Mouse (Mus musculus) v-Abl transformed pro-B cells (cell line): ENCODE data around the gene Znrd1.

Experiments used
- in situ Hi-C, 2 experiments: fragments of 400-800 bp; cut with MboI; formaldehyde crosslinking; loops; one replicate each; pipeline ENCODE4 v1.15.1; 2025; ENCODE audit not compliant: unreplicated experiment in 2 of 2

The Znrd1 gene

GRCm38 (mm10) chr17:36972791-36973190 lies 14.4 kb upstream of the Znrd1 start:
- in situ Hi-C loops, result loop anchor here in 1 of 2 experiments (25.0 kb wide), 1 partner anchor 1010 kb away; the partner anchor contains the start of gene Abcf1

DNA sequence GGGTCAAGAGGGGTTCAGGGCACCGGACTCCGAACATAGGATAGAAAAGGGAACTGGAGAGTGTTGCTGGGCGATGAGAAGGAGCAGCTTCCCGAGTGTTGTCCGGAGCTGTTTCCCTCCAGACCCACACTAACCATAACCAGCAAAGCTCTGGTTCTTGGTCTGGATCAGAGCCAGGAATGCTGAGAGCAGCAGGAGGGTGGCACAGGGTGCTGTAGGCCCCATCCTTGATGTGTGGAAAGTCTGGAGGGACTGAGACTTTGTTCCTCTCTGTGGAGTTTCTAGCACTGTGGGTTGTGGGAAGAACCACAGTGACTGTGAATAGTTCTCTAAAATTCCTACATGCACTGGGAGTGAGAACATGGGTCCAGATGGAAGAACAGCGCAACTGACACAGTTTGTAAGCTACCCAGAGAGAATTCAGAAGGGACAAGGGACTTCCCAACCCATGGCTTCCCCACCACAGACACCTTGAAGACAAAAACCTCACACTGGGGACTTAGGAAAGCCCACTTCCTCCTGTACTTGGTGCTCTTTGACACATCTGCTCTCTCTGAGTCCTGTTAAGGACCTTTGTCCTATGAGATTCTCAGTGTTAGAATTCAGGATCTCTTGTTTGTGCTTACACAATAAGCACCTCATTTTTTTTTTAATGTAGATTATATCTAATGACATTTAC lies 13.0 kb upstream of the Znrd1 start:
- in situ Hi-C loops, result loop anchor here in 1 of 2 experiments (25.0 kb wide), 1 partner anchor 1009 kb away; the partner anchor contains the start of gene Abcf1

- in situ Hi-C loops, result loop anchor here in 1 of 2 experiments (25.0 kb wide), 1 partner anchor 1008 kb away; the partner anchor contains the start of gene Abcf1
These were observed 12.0 kb upstream of the Znrd1 start for GRCm38 (mm10) chr17:36970316-36970890.

DNA sequence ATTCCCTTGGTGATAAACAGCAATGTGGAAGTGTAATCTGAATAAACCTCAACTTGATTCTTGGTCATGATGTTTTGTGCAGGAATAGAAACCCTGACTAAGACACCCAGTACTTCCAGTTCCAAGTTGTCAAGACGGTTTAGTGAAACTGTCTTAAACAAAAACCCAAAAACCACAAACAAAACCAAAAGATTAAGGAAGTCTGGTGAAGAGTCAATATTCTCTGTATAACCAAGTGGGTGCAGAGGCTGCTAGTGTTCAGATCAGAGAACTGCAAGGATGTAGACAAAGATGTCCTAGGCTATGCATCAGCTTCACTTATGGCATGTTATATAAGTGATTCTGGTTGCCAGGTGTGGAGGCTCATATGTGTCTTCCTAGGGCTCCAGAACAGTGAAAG lies 8.5 kb upstream of the Znrd1 start:
- in situ Hi-C loops, result loop anchor here in 1 of 2 experiments (25.0 kb wide), 1 partner anchor 1005 kb away; the partner anchor contains the start of gene Abcf1

- in situ Hi-C loops, result loop anchor here in 1 of 2 experiments (25.0 kb wide), 1 partner anchor 999 kb away; the partner anchor contains the start of gene Abcf1
These were observed 2.8 kb upstream of the Znrd1 start for GRCm38 (mm10) chr17:36961125-36961524.

DNA sequence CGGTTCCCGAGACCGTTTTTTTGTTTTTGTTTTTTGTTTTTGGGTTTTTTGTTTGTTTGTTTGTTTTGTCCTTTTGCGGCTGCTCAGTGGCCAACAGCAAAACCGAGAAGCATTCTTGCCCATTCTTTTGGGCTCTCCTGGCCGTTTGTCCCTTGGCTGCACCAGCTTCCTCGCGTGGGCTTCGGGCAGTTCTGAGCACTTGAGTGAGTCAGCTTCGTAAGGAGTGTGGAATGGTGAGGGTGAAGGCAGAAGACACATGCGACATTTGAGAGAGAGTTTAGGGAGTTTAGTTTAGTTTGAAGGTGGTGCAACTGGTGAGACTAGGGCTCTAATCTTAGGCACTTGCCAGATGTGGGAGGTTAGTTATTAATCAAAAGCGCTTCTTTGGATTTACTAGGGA lies 525 bp upstream of the Znrd1 start:
- in situ Hi-C loops, result loop anchor here in 1 of 2 experiments (25.0 kb wide), 1 partner anchor 997 kb away; the partner anchor contains the start of gene Abcf1

DNA sequence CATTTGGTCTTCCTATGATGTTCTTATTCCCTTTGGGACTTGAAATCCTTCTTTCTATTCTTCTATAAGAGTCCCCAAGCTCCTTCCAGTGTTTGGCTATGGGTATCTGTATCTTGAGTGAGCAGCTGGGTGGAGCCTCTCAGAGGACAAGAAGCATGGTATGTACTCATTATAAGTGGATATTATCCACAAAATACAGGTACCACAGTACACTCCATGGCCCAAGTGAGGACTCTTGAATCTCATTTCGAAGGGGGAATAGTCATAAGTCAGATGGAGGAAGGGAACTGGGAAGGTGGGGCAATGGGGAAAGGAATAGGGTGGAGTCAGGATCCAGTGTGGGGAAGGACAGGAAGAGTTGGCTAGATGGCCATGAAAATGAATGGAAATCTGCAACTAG lies 5.3 kb downstream of the Znrd1 start:
- in situ Hi-C loops, result loop anchor here in 1 of 2 experiments (25.0 kb wide), 1 partner anchor 991 kb away; the partner anchor contains the start of gene Abcf1

DNA sequence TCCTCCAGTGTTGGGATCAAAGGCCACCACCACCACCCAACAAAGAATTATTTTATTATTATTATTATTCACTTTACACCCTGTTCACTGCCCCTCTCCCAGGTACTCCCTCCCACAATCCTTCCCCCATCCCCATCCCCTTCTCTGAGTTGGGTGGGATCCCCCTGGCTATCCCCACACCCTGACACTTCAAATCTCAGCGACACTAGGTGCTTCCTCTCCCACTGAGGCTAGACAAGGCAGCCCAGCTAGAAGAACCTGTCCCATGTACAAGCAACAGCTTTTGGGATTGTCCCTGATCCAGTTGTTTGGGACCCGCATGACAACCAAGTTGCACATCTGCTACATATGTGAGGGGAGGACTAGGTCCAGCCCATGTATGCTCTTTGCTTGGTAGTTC lies 5.7 kb downstream of the Znrd1 start:
- in situ Hi-C loops, result loop anchor here in 1 of 2 experiments (25.0 kb wide), 1 partner anchor 990 kb away; the partner anchor contains the start of gene Abcf1

DNA sequence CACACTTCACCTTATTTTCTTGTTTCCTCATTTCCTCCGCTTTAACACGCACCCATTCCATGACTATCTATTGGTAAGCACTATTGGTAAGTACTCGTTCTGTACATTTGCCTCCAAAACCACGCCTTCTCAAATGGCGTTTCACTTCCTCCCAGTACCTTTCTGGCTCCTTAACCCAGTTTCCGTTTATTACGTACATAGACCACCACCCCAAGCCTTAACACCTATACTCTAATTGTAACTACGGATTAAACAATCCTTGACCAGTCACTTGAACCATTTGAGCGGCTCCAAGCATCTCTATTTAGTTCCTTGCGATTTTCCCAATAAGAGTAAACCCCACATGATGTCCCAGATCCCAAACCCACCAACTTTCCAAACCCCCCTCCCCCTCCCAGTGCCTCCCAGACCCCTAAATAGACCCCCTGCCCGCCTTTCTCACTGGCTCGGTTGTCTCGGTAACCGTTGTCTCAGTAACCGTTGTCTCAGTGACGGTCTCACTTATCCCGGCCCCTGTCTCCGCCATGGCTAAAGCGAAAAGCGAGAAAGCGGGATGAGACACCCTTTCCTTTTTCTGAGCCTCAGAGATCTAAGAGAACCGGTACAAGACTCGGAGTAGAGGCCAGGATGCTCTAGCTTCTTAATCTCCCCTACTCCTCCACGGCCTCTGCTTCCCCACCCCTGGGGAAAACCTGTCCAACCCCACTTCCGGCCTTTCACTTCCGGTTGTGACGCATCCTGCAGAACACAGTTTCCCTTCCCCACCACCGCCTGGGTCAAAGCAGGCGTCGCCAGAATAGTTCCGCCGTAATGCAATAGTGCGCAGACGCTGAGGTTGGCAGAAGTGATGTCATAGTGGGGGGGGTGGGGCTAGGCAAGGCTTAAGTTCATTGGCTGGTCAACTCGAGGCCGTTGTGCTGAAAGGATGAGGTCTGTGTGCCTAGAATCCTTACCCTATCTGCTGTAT lies 7.1 kb downstream of the Znrd1 start, which contains the start of gene Ppp1r11:
Ppp1r11 (minus strand) TSS at position 761 of the 967 bp plus-strand sequence.
- in situ Hi-C loops, result loop anchor here in 1 of 2 experiments (25.0 kb wide), 1 partner anchor 989 kb away; the partner anchor contains the start of gene Abcf1

GRCm38 (mm10) chr17:36949265-36949664 lies 9.1 kb downstream of the Znrd1 start:
- in situ Hi-C loops, result no loop called here

- in situ Hi-C loops, result no loop called here
These were observed 10.1 kb downstream of the Znrd1 start for GRCm38 (mm10) chr17:36948286-36948685.

GRCm38 (mm10) chr17:36947051-36947819 lies 11.1 kb downstream of the Znrd1 start:
- in situ Hi-C loops, result no loop called here

GRCm38 (mm10) chr17:36944121-36944775 lies 14.1 kb downstream of the Znrd1 start:
- in situ Hi-C loops, result no loop called here

- in situ Hi-C loops, result no loop called here
These were observed 14.7 kb downstream of the Znrd1 start for GRCm38 (mm10) chr17:36943691-36944090.

- in situ Hi-C loops, result no loop called here
These were observed 15.4 kb downstream of the Znrd1 start, which contains the start of gene Rnf39 for GRCm38 (mm10) chr17:36942791-36943471. Gene Rnf39, plus strand, starts transcription at chr17:36942918.

- in situ Hi-C loops, result no loop called here
These were observed 16.0 kb downstream of the Znrd1 start for GRCm38 (mm10) chr17:36942391-36942790.

- in situ Hi-C loops, result no loop called here
These were observed 20.3 kb downstream of the Znrd1 start for GRCm38 (mm10) chr17:36938056-36938455.

GRCm38 (mm10) chr17:36931806-36932205 lies 26.6 kb downstream of the Znrd1 start:
- in situ Hi-C loops, result no loop called here
